Mouse (Mus musculus) mature B cell (primary cell): Measurements from ENCODE around the gene Hsd17b7.
"Not testable (repeated sequence)": the region's sequence is repeated elsewhere in the genome, so short reads cannot be mapped to it uniquely, and the experiment has no call there.

Experiments used
- in situ Hi-C: fragments of 300-500 bp; cut with MboI; formaldehyde crosslinking; loops from 2 replicates; pipeline ENCODE4 v1.14.3; 2019

The Hsd17b7 gene

DNA sequence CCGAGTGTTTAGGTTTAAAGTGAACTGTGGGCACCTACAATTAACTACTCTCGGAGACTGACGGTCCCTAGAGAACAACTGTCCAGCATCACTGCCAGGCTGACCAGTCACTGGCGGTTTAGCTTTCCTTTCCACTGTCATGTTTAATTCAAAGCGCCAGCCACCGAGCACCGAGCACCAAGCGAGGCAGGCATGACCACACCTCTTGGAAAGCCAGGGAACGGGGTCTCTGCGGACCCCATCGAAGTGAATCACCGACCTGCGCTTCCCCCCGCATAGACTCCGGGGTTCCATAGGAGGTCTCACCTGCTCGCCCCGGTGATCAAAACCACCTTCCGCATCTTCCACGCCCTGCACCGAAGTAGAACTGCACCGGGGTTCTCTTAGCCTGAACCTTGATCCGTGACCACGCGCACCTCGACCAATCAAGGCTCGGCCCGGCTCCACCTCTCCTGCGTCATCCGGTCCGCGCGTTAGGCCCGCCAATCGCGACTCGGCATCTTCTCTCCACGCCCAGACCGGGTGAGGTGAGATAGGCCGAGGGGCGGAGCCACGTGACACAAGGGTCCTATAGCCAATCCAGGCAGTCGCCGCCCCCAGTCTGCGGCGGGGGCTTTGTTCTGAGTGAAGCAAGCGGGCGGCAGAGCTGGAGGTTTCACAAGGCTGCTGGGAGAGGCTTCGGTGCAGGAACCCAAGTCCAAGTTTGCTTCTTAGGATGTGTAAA lies at the start of gene Hsd17b7:
Gene Hsd17b7, minus strand, starts transcription at position 450 of the 724 bp plus-strand sequence.
- in situ Hi-C loops: loop anchor here (25.0 kb wide), 1 partner anchor 193 kb away; the partner anchor contains the start of gene Uap1

DNA sequence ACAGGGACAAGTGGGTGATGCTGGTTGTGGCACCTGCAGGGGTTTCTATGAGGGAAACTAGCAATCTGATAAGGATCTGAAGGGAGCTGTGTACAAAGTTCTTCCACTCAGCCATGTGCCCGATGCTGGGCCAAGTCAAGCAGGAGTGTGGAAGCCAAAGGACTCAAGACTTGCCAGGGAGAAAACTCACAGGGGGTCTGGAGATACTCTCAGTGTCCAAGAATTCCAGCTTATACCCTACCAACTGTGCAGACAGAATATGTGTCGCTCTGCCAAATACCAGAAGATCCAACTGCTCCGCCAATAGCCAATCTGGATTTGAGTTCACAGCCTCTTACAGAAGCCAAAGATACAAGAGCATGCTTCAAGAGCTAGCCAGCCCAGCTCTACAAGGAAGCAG lies 45.7 kb upstream of the Hsd17b7 start:
- in situ Hi-C loops: no loop called here

DNA sequence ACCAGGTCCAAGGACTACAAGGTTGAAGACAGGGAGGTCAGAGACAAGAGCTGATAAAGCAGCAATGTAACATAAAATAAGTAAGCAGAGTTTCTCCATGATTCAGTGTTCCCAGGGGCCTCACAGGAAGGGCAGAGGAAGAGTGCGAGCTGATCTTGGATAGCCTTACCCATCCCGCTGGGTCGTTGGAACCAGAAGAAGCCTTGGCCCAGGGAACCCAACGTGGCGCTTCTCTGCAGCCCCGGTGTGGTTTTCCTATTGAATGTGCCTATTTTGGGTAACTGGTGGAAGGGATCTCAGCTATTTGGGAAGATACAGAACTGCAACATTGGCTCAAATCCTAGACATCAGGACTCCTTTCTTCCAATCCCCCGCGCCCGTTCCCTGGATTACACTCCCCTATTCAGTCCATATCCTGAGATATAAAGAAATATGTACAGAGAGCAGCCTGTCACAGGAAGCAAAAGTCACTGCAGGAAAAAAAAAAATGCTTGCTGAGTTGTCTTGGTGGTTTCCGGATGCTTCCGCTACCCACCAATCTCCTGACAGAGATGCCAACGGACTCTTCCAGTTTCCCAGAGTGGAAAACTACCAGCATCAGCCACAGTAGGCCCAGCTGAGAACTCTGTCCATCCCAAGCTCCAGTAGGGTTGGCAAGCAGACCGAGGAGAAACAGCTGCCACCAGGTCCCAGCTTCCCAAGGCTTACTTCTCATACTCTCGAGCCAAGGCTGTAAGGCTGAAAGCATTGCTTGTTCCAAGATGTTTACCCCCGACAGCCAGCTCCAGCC lies 41.9 kb upstream of the Hsd17b7 start:
- in situ Hi-C loops: no loop called here

DNA sequence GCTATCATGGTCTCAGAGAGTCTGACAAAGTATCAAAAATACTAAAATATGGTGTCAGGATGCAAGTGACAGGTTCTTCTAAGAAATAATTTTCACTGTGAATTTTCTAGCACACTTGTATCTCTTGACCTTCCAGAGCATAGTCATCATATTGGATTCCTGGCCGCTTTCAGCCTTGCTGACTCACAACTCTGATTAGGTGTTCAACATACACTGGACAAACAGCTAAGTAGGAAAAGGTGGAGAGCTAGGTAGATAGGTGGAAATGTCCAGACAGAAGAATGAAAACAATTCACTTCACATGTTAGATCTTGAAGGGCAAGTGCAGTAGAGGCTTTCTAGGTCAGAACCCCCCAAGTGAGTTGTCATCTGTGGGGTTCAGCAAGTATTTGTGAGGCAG lies 40.3 kb upstream of the Hsd17b7 start:
- in situ Hi-C loops: no loop called here

GRCm38 (mm10) chr1:170008432-170009220 lies 39.6 kb upstream of the Hsd17b7 start:
- in situ Hi-C loops: no loop called here

DNA sequence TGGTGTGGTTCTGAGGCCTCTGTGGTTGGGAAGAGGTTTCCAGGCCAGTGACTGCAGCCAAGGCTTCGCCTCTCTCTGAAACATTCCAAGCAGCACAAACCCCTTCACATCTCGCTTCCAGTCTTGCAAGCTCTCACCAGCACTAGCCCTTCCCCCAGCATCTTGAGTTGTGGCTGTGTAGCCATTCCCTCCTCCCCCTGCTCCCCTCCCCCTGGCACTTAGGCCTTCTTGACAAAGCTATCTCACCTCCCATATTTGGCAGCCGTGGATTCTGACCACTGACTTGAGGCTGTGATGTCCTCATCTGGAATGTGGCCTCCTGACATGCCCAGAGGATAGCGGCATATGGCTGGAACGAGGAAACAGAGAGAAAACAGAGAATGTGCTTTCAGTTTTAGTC lies 37.5 kb upstream of the Hsd17b7 start:
- in situ Hi-C loops: no loop called here

- in situ Hi-C loops: no loop called here
Observed at GRCm38 (mm10) chr1:170005297-170005696, 36.3 kb upstream of the Hsd17b7 start.

DNA sequence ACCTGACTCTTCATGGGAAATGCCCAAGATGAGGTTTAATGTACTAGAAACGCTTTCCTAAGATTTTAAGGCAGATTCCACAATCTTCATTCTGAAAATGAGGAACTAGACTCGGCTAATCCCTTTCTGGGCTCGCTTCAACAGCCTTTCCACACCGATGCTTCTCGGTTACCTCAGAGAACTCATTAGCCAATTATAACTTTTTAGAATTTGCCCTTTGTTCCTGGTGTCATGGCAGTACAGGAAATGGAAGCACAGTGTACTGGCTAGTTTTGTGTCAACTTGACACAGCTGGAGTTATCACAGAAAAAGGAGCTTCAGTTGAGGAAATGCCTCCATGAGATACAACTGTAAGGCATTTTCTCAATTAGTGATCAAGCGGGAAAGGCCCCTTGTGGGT lies 24.9 kb upstream of the Hsd17b7 start:
- in situ Hi-C loops: not testable (repeated sequence)

DNA sequence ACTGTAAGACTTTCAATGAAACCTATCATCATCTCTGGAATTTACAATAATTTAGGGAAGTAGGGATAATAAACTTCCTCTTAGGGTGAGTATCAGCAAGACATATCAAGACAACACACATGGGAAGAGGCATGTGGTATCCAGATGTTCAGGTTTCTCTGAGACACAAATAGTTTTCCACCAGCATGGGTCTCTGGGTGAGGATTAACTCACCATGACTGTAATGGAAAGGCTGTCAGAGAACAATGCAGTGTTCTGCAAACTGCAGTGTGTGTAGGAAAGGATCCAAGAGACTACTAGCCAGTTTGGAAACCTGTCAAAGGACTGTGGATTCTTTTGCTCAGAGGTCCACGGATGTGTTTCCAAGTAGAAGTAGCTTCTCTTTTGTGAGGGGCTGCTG lies 17.1 kb upstream of the Hsd17b7 start:
- in situ Hi-C loops: no loop called here

GRCm38 (mm10) chr1:169977621-169978020 lies 8.6 kb upstream of the Hsd17b7 start:
- in situ Hi-C loops: no loop called here

- in situ Hi-C loops: loop anchor here (25.0 kb wide), 1 partner anchor 190 kb away; the partner anchor contains the start of gene Uap1
Observed at GRCm38 (mm10) chr1:169971998-169972397, 3.0 kb upstream of the Hsd17b7 start.

DNA sequence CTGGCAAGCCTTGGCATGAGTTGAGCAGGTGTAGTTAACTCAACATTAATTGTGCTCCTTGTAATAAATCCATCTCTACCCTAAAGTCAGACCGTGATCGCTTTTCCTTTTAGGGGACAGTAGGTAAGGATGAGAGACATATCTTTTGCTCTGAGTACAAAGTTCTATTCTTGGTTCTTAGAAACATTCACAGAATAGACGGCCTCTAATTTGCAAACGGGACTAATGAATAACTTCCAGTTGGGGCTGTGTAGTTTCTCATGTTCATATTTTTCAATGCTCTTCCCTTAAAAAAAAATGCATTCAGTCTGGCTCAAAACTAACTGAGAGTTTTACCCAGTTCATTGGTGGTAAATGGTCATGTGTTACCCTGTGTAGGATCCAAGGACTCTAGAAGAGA lies 1.9 kb upstream of the Hsd17b7 start:
- in situ Hi-C loops: loop anchor here (25.0 kb wide), 1 partner anchor 191 kb away; the partner anchor contains the start of gene Uap1

DNA sequence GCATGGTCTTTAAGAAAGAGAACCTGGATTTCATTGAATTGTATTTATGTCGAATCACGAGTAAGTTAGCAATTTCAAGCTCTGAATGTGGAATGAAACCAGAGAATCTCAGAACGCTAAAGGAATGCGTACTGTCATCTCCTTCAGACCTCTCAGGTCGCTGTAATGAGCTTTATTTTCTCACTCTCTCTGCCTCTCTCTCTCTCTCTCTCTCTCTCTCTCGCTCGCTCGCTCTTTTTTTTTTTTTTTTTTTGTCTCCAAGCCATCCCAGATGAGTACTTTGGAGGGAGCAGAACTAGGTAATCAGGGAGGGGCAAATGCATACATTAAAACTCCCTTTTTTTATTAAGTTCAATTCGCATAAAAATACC lies 460 bp upstream of the Hsd17b7 start:
- in situ Hi-C loops: loop anchor here (25.0 kb wide), 1 partner anchor 193 kb away; the partner anchor contains the start of gene Uap1

GRCm38 (mm10) chr1:169953106-169953505 lies 15.9 kb downstream of the Hsd17b7 start:
- in situ Hi-C loops: loop anchor here (25.0 kb wide), 1 partner anchor 209 kb away; the partner anchor contains the start of gene Uap1

DNA sequence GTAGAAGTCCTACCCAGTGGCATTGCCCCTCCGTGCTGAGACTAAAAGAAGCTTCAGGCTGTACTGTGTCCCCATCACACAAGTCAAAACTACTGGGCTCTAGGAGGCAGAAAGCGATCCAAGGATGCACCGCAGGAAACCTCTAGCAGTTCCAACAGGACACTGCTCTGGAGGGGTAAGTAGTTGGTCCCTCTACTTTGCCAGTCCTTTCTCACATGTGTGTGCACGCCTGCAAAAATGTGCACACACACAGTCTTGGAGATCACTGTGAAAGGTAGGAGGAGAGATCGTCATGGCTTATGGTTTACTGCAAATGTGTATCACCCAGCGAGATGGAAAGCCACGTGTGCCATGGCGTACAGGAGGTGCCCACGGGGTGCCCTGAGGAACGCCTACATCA lies 16.4 kb downstream of the Hsd17b7 start:
- in situ Hi-C loops: loop anchor here (25.0 kb wide), 1 partner anchor 210 kb away; the partner anchor contains the start of gene Uap1

DNA sequence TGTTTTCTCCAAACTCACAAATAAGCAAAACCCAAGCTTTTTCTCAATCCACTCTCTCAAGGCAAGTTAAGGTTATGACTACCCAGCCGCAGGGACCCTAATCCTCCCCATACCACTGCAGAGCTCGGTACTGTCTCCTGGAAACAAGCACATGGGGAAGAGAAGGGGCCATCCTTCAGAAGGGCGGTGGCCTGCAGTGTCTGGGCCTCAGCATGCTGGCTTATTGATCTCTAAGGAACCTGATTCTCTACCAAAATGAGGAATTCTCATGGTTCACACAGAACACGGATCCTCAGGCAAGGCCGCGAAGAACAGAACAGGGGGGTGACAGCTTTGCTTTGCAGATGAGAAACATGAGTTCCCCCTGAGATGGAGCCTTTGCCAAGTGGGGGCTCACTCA lies 17.5 kb downstream of the Hsd17b7 start:
- in situ Hi-C loops: loop anchor here (25.0 kb wide), 1 partner anchor 211 kb away; the partner anchor contains the start of gene Uap1

GRCm38 (mm10) chr1:169950651-169951050 lies 18.4 kb downstream of the Hsd17b7 start:
- in situ Hi-C loops: loop anchor here (25.0 kb wide), 1 partner anchor 212 kb away; the partner anchor contains the start of gene Uap1

- in situ Hi-C loops: loop anchor here (25.0 kb wide), 2 partner anchors 212 to 413 kb away; partner anchors contain the start of genes Nuf2 and Uap1
Observed at GRCm38 (mm10) chr1:169949981-169950380, 19.1 kb downstream of the Hsd17b7 start.

- in situ Hi-C loops: loop anchor here (25.0 kb wide), 1 partner anchor 412 kb away; the partner anchor contains the start of gene Nuf2
Observed at GRCm38 (mm10) chr1:169948866-169949265, 20.2 kb downstream of the Hsd17b7 start.

DNA sequence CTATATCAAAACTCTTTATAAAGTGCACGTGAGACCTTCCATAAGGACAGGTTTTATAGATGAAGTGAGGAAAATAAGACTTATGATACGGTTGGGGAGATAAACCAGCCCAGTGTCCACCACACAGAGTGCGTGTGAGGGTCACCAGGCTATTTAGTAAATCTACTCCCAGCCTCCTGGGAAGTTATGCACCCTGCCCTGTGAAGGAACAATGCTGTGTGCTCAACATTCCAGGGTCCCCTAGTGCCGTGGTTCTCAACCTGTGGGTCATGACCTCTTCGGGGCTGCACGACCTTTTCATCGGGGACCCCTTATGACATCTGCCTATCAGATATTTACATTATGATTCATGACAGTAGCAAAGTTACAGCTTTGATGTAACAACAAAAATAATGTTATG lies 20.8 kb downstream of the Hsd17b7 start:
- in situ Hi-C loops: loop anchor here (25.0 kb wide), 1 partner anchor 411 kb away; the partner anchor contains the start of gene Nuf2

GRCm38 (mm10) chr1:169947654-169948053 lies 21.4 kb downstream of the Hsd17b7 start:
- in situ Hi-C loops: loop anchor here (25.0 kb wide), 1 partner anchor 410 kb away; the partner anchor contains the start of gene Nuf2
